Mouse (Mus musculus): ENCODE data around the gene Cep57l1. TPM values are rescaled to one million over a fixed set of nuclear protein-coding genes. Genes with fewer than 3 reads are reported as not detected.
A peak's percentile ranks its signal among the peaks of the same experiment; 100 is the strongest.

The Cep57l1 gene
- polyA plus RNA-seq, 1 experiment from 2014 or later: 17.5 TPM

DNA sequence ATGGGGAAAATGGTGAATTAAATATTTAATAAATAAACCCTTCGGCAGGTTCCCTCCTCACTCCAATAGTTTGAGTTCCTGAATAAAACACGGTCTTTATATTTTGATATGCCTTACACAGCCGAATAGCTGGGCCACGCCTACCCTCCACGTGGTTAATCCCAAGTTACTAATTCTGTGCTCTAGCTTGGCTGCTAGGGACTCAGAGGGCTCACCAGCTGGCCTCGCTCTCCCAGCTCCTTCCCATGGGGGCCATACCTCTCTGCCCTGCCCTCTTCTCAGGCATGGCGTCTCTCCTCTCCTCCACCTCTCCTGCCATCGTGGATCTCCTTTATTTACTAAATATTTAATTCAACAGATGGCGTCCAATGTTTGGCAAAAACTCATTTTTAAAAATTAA is 83.5 kb downstream of the Cep57l1 start:
- no peak overlapping the region for H3K4me2 ChIP-seq (replicated peaks)
- peaks cover 4% of the 10 kb centered on the region; the same call in 1 of the 2 replicates for H3K9me3 ChIP-seq
- H3K4me1 ChIP-seq: no peaks in the 10 kb centered on the region
- no peak overlapping the region for H3K9ac ChIP-seq
- ATAC-seq (ENCODE audit: low FRiP score, low read depth): no peak
- H3K36me3 ChIP-seq: peaks cover 6% of the 10 kb centered on the region; the same call in 1 of the 2 replicates
- H3K27me3 ChIP-seq (replicated peaks): no peaks in the 10 kb centered on the region
- no peak overlapping the region for H3K4me3 ChIP-seq
- no peak overlapping the region for H3K27ac ChIP-seq
- WGBS: 75% methylated on average over 9 of the region's 9 CpGs

DNA sequence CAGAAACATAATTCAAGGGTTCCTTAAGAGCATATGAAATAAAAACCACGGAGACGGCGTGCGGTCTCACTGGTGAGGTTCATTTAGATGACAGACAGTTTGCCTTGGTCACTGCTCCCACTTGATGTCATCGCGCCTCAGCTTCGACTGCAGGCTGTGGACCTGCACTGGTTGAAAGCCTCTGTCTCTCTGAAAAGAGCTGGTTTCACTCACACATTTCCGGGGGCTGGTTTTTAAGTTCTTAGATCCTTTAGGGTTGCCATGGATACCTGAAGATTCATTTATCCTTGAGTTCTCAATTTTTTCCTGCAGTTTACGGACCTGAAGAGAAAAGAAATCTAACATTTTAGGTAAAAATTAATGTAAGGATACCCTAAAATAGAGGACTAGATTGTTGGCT is 90.1 kb downstream of the Cep57l1 start:
- Histone ChIP-seq H3K36me3 (no peaks in the 10 kb centered on the region), H3K27me3 (replicated peaks) (no peaks in the 10 kb centered on the region), H3K4me2 (replicated peaks) (no peak overlapping the region), H3K27ac (no peak overlapping the region), H3K4me1 (peaks cover 15% of the 10 kb centered on the region), H3K9ac (no peak overlapping the region; the same call in 1 of the 2 replicates), H3K9me3 (no peaks in the 10 kb centered on the region), H3K4me3 (no peak overlapping the region)
- WGBS: 51% methylated on average over 9 of the region's 9 CpGs
- no peak for ATAC-seq (ENCODE audit: low FRiP score, low read depth)

DNA sequence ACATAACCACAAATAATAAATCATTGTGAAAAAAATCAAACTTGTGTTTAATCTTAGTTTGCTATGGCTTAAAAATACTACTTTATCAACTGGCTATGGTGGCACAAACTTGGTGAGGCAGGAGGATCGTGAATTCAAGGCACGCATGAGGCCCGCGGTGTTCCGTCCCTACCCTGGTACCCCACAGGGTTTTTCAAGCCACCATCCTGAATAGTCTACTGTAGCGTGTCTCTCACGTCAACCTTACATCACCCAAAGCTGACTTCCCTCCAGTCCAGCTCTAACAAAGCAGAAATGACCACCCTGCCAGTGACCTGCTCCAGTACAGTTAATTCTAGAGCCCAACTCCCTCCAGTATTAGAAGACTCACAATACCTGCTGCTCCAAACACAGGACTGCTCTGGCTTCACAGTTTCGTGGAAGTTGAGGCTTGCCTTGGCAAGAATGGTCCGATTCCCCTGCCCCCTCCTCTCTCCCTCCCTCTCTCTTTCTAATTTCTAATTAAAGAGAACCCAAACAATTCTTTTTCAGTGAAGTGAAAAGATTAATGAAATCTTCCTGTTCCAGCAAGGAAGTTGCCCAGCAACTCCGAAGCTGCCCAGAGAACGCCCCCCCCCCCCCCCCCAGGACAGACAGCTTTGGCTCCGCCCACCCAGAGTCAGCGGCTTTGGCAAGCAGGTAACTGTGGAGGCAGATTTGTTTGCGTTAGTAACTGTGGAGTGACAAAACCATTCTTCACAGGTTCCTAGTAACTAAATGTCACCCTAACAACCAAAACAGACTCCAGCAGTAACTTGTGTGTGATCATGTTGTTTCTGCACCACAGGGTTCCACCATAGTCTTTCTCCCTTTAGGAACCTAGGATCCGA is 93.4 kb downstream of the Cep57l1 start, which contains the start of gene Ccdc162:
Gene Ccdc162 (minus strand): TSS at position 606 of the 869 bp plus-strand sequence.
- peak; percentile 76 for ATAC-seq (ENCODE audit: low FRiP score, low read depth)
- no peak within 1 kb of the TSS for H3K4me3 ChIP-seq
- H3K27me3 ChIP-seq (replicated peaks): no peaks in the 10 kb centered on the region
- no peak within 1 kb of the TSS for H3K27ac ChIP-seq
- no peaks in the 10 kb centered on the region for H3K36me3 ChIP-seq
- H3K9me3 ChIP-seq: no peaks in the 10 kb centered on the region
- no peak within 1 kb of the TSS for H3K9ac ChIP-seq
- 44% methylated on average over 15 of the region's 15 CpGs for whole genome bisulfite sequencing
- peak within 1 kb of the TSS; percentile 18; the same call in 1 of the 2 replicates for H3K4me2 ChIP-seq (replicated peaks)
- peaks cover 21% of the 10 kb centered on the region for H3K4me1 ChIP-seq

DNA sequence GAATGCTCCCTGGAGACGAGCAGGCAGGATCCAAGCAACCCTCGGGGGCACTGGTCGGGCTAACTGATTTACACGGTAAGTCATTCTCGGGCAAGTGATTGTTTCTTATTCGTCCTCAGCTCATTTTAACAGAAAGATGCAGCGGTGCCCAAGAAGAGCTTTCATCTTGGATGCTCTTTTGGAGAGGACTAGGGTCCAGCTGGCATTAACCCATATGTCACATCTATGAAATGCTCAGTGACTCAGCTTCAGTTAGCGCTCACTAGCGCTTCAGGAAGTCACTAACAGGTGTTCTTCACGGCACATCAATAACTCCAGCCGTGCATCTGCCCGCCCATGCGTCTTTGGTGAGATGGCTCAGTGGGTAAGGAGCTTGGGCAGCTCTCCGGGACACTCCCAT is 94.1 kb downstream of the Cep57l1 start:
- Histone ChIP-seq H3K4me2 (replicated peaks) (peak overlapping the region; percentile 18; the same call in 1 of the 2 replicates), H3K9me3 (no peaks in the 10 kb centered on the region), H3K9ac (no peak overlapping the region), H3K27ac (no peak overlapping the region), H3K4me3 (no peak overlapping the region), H3K4me1 (peaks cover 21% of the 10 kb centered on the region), H3K27me3 (replicated peaks) (no peaks in the 10 kb centered on the region), H3K36me3 (no peaks in the 10 kb centered on the region)
- 76% methylated on average over 14 of the region's 14 CpGs for WGBS
- ATAC-seq (ENCODE audit: low FRiP score, low read depth): no peak

DNA sequence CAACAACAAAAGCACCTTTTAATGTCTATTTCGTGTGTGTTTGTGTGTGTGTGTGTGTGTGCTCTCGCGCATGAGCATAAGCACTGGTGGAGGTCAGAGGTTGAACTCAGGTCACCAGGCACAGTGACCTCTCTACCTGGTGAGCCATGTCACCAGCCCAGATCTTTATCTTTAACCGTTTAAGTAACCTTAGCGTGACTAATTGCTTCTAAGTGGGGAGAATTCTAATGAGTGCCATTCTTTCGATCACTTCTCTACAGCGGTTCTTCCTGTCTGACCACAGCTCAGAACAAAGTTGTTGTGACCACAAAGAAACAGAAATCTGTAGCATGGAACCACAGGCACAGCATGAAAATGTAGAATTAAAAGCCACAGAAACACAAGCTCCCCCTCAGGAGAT is 98.2 kb downstream of the Cep57l1 start:
- no peaks in the 10 kb centered on the region for H3K36me3 ChIP-seq
- H3K9ac ChIP-seq: no peak overlapping the region
- H3K4me2 ChIP-seq (replicated peaks): no peak overlapping the region
- no peaks in the 10 kb centered on the region for H3K27me3 ChIP-seq (replicated peaks)
- no peak overlapping the region for H3K27ac ChIP-seq
- no peaks in the 10 kb centered on the region for H3K9me3 ChIP-seq
- WGBS: 49% methylated on average over 7 of the region's 7 CpGs
- H3K4me3 ChIP-seq: no peak overlapping the region
- H3K4me1 ChIP-seq: peaks cover 20% of the 10 kb centered on the region; the same call in 1 of the 2 replicates
- ATAC-seq (ENCODE audit: low FRiP score, low read depth): no peak

DNA sequence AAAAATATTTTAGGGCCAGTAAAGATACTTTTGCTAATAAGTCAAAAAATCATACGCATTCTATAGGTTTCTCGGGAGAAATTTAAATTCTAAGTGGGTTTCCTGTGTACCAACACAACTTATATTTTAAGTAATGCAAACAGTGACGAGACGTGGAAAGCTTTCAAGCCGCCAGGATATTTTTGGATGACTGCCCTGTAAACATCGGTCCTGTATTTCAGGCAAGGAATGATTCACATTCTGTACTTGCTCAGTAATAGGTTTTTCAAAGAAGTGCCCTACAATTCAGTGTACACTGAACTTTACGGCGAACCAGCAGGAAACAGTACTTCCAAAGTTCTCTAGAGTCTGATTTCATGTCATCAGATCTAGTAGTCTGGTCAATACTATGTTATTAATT is 98.9 kb downstream of the Cep57l1 start:
- ATAC-seq (ENCODE audit: low FRiP score, low read depth): no peak
- H3K4me3 ChIP-seq: no peak overlapping the region
- 97% methylated on average over 8 of the region's 8 CpGs for WGBS

DNA sequence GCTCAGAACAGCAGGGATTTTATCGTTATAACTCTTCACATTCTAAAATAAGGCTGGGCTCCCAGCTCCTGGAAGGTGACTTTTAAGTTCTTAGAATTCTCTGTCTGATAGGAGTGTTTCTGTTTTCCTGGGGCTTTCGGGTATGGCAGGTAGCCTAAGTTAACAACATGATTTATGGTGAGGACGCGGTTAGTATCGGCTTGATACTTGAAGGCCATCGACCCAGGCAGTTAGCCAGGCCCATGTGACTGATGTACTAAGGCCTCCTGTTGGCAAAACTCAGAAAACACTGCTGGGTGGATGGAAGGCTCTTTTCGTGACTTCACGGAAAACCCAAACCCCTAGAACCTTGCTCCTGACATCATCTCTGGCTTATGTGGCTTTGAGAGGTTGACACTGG is 100.3 kb downstream of the Cep57l1 start:
- no peaks in the 10 kb centered on the region for H3K9me3 ChIP-seq
- 0 out of 2 replicates have a peak, but pooled peaks cover 6% of the 10 kb centered on the region for H3K4me1 ChIP-seq
- no peak overlapping the region for H3K4me2 ChIP-seq (replicated peaks)
- no peaks in the 10 kb centered on the region for H3K27me3 ChIP-seq (replicated peaks)
- no peak overlapping the region for H3K9ac ChIP-seq
- H3K36me3 ChIP-seq: no peaks in the 10 kb centered on the region
- ATAC-seq (ENCODE audit: low FRiP score, low read depth): no peak
- 83% methylated on average over 8 of the region's 8 CpGs for WGBS
- no peak overlapping the region for H3K4me3 ChIP-seq
- H3K27ac ChIP-seq: no peak overlapping the region

More for the DNA sequence above, 98.9 kb downstream of the Cep57l1 start:
- Histone ChIP-seq H3K27me3 (replicated peaks) (no peaks in the 10 kb centered on the region), H3K9me3 (no peaks in the 10 kb centered on the region), H3K4me1 (peaks cover 14% of the 10 kb centered on the region; the same call in 1 of the 2 replicates), H3K36me3 (no peaks in the 10 kb centered on the region), H3K9ac (no peak overlapping the region), H3K4me2 (replicated peaks) (no peak overlapping the region), H3K27ac (no peak overlapping the region)

DNA sequence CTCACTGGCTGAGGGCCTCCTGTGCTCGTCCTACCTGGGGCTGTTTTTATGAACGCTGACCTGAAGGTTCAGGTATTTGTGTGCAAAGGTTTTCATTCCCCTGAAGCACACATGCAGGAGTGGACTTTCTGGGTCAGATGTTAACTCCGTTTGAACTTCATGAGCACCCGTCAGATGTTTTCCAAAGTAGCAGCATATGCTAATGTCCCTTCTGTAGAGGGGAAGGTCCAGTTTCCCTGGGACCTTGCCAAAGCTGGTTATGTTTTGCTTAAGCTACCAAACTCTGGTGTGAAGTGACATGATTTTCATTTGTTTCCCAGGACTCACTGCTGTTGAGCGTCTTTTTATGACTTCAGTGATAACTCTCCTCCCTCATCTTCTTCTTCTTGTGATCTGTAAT is 110.0 kb downstream of the Cep57l1 start:
- no peaks in the 10 kb centered on the region for H3K27me3 ChIP-seq (replicated peaks)
- H3K27ac ChIP-seq: no peak overlapping the region
- H3K4me2 ChIP-seq (replicated peaks): no peak overlapping the region
- ATAC-seq (ENCODE audit: low FRiP score, low read depth): no peak
- no peaks in the 10 kb centered on the region for H3K36me3 ChIP-seq
- H3K4me3 ChIP-seq: no peak overlapping the region
- H3K9me3 ChIP-seq: no peaks in the 10 kb centered on the region
- WGBS: 82% methylated on average over 5 of the region's 5 CpGs
- no peak overlapping the region for H3K9ac ChIP-seq
- no peaks in the 10 kb centered on the region for H3K4me1 ChIP-seq

DNA sequence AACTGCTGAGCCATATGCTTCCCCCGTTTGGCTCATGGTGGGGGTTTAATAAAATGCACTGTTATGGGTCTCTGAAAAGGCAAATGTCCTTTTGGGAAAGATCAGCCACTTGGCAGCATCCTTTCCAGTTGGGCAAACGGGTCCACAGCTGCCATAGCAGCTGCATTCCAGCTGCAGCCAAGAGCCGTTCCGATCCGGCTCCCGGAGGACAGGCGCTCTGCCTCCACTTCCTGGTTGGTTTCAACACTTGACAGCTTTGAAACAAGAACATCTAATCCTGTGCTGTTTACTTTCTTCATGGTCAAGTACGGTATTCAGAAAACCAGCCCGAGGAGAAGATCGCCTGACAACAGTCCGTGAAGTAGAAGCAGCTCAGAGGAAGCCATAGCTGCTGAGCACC is 112.6 kb downstream of the Cep57l1 start:
- 85% methylated on average over 11 of the region's 11 CpGs for WGBS
- Histone ChIP-seq H3K36me3 (no peaks in the 10 kb centered on the region), H3K27me3 (replicated peaks) (no peaks in the 10 kb centered on the region), H3K9me3 (no peaks in the 10 kb centered on the region), H3K4me2 (replicated peaks) (no peak overlapping the region), H3K4me1 (no peaks in the 10 kb centered on the region), H3K4me3 (no peak overlapping the region), H3K27ac (no peak overlapping the region), H3K9ac (no peak overlapping the region)
- no peak for ATAC-seq (ENCODE audit: low FRiP score, low read depth)

DNA sequence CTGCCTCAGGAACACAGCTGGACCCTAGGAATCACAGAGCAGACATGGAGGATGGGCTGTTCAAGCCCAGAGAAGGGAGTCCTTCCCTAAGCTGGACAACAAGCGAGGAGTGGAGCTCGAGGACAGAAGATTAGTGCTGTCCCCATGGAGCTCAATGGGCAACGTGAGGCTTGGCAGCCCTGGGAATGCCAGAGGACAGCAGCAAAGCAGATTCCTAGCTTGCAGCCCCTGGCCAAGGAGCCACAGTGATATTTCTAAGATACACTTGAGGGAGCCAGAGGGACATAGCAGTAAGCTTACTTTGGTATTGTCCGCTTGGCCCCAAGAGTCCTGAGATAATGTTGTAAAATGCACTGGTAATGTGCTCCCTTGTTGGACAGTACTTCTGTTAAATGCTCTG is 118.7 kb downstream of the Cep57l1 start:
- WGBS: 78% methylated on average over 4 of the region's 4 CpGs

DNA sequence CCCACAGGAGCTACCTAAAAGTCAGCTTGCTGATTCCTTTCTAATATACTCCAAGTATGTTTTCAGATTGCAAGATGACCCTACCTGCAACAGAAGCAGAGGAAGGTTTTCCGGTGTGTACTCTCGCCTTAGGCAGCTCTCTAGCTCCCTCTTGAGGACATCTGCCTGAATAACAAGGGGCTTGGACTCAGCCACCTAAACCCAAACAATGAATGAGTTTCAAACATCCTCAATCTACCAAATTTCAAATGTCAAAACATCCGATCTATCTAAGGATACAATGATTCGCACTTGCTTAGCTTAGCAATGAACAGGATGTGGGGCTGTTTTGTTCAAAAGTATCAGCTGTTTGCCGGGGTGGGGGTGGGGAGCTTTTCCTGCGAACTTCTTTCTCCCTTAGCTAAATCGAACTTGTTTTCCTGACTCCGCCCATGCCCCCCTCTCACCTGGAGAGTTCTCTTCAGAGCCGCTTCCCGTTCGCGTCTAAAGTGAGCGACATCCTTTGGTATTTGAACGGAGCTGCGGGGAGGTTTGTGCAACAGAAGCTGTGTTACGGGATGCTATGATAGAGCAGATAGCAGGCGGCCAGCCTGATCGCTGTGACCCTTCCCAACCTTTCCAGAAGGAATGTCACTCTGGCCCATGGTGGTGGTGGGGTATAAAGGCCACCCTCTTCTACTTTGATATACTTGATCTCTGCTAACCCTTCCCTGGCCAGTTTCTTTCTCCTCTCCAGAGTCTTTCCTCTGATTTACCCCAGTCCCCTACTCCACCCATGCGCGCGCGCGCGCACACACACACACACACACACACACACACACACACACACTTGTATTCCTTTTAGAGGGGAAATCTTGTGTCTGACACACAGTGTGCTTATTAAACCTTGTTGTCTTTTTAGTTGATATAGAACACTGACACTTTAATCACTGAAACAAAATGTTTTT is 119.5 kb downstream of the Cep57l1 start:
- peak overlapping the region; percentile 54 for H3K9ac ChIP-seq
- H3K36me3 ChIP-seq: no peaks in the 10 kb centered on the region
- H3K4me3 ChIP-seq: peak overlapping the region; percentile 39
- peak overlapping the region; percentile 78 for H3K4me2 ChIP-seq (replicated peaks)
- H3K27ac ChIP-seq: no peak overlapping the region
- WGBS: 22% methylated on average over 24 of the region's 24 CpGs
- no peaks in the 10 kb centered on the region for H3K9me3 ChIP-seq
- peaks cover 5% of the 10 kb centered on the region; the same call in 1 of the 2 replicates for H3K27me3 ChIP-seq (replicated peaks)
- 0 out of 2 replicates have a peak, but pooled peaks have one; percentile 33 for ATAC-seq (ENCODE audit: low FRiP score, low read depth)
- H3K4me1 ChIP-seq: no peaks in the 10 kb centered on the region; the same call in 1 of the 2 replicates

More for the DNA sequence above, 118.7 kb downstream of the Cep57l1 start:
- no peaks in the 10 kb centered on the region; the same call in 1 of the 2 replicates for H3K4me1 ChIP-seq
- no peak overlapping the region for H3K4me2 ChIP-seq (replicated peaks)
- no peak overlapping the region for H3K27ac ChIP-seq
- no peak overlapping the region for H3K4me3 ChIP-seq
- H3K9me3 ChIP-seq: no peaks in the 10 kb centered on the region
- peaks cover 5% of the 10 kb centered on the region; the same call in 1 of the 2 replicates for H3K27me3 ChIP-seq (replicated peaks)
- no peak for ATAC-seq (ENCODE audit: low FRiP score, low read depth)
- H3K36me3 ChIP-seq: no peaks in the 10 kb centered on the region
- no peak overlapping the region for H3K9ac ChIP-seq

DNA sequence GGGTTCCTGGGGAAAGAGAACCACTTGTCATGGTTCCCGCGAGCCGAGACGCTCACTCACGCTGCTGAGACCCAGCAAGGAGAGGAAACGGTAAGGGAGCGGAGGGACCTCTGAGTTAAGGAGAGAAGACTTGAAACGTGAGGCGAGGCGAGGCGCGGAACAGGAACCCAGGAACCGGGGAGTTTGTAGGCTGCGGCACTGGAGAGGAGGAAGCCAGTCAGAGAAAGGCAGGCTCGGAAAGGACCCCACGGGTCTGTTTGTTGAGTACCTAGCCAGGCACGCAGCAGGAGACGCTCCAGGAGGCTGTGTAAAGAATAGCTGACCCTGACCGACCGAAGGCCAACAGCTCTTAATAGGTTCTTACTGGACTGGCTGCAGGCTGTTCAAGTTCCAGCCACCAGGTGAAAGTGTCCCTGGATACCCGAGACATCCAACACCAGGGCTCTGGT is 125.1 kb downstream of the Cep57l1 start:
- no peak overlapping the region for H3K27ac ChIP-seq
- H3K9ac ChIP-seq: no peak overlapping the region
- 3% methylated on average over 21 of the region's 21 CpGs for WGBS
- no peaks in the 10 kb centered on the region for H3K36me3 ChIP-seq
- H3K4me1 ChIP-seq: no peaks in the 10 kb centered on the region; the same call in 1 of the 2 replicates
- ATAC-seq (ENCODE audit: low FRiP score, low read depth): no peak
- no peak overlapping the region for H3K4me3 ChIP-seq
- H3K9me3 ChIP-seq: no peaks in the 10 kb centered on the region
- peak overlapping the region; percentile 47 for H3K4me2 ChIP-seq (replicated peaks)
- H3K27me3 ChIP-seq (replicated peaks): no peaks in the 10 kb centered on the region; the same call in 1 of the 2 replicates

Measured in neural tube, embryonic 12.5 days (tissue).